Mouse (Mus musculus): Measurements from ENCODE around the gene Sez6. TPM values are rescaled to one million over a fixed set of nuclear protein-coding genes. Genes with fewer than 3 reads are reported as not detected.

The Sez6 gene
- total RNA-seq, 1 experiment from 2014 or later = not detected

GRCm38 (mm10) chr11:78023607-78024006, 93.0 kb downstream of the Sez6 start:
- 0 out of 2 replicates have a peak, but pooled peaks have one; percentile 20 for ATAC-seq (ENCODE audit: extremely low read depth, insufficient number of reproducible peaks, low FRiP score, poor library complexity, severe bottlenecking)

Other genes starting within 250 kb of the Sez6 start
- gene Nufip2, start 244.6 kb upstream of the Sez6 start, total RNA-seq (2017) = 176 and 178 TPM in 2 replicates
- not detected in 2 replicates for gene Cryba1, start 205.5 kb upstream of the Sez6 start, total RNA-seq (2017)
- gene Myo18a, start 167.6 kb upstream of the Sez6 start, total RNA-seq (2017) = 104 and 109 TPM in 2 replicates
- not detected in 2 replicates for gene Gm10277, start 143.1 kb upstream of the Sez6 start, total RNA-seq (2017)
- not detected in 2 replicates for gene Pipox, start 36.7 kb upstream of the Sez6 start, total RNA-seq (2017)
- 87.8 and 113 TPM in 2 replicates for gene Phf12, start 52.0 kb downstream of the Sez6 start, total RNA-seq (2017)
- 0.61 and 1.2 TPM in 2 replicates for gene Dhrs13, start 101.5 kb downstream of the Sez6 start, total RNA-seq (2017)
- 22.8 and 23.2 TPM in 2 replicates for gene Flot2, start 107.1 kb downstream of the Sez6 start, total RNA-seq (2017)
- 12.8 and 14.9 TPM in 2 replicates for gene Eral1, start 149.6 kb downstream of the Sez6 start, total RNA-seq (2017)
- 9.5 and 9.6 TPM in 2 replicates for gene Fam222b, start 163.9 kb downstream of the Sez6 start, total RNA-seq (2017)
- gene Traf4, start 234.8 kb downstream of the Sez6 start, total RNA-seq (2017) = 9.9 and 12.5 TPM in 2 replicates
- 14.1 and 16.1 TPM in 2 replicates for gene Nek8, start 245.9 kb downstream of the Sez6 start, total RNA-seq (2017)
- gene Tlcd1, start 245.9 kb downstream of the Sez6 start, total RNA-seq (2017) = 5.4 and 6.1 TPM in 2 replicates